Mouse (Mus musculus): ENCODE measurements around the gene Ric1. TPM values are rescaled to one million over a fixed set of nuclear protein-coding genes. Genes with fewer than 3 reads are reported as not detected.

Gene Ric1
- polyA plus RNA-seq, 1 experiment from 2014 or later: 13.5 TPM

- H3K9ac ChIP-seq (ENCODE audit: low read depth, low read length): no peak overlapping the region
- 30% methylated on average over 4 of the region's 4 CpGs for WGBS
- H3K4me2 ChIP-seq (ENCODE audit: low read length): peak overlapping the region; percentile 71; the same call in 1 of the 2 replicates
- H3K9me3 ChIP-seq (replicated peaks; ENCODE audit: low read length): no peaks in the 10 kb centered on the region
- H3K4me1 ChIP-seq (replicated peaks; ENCODE audit: insufficient read depth, low read length): no peaks in the 10 kb centered on the region
- no peaks in the 10 kb centered on the region for H3K27me3 ChIP-seq (ENCODE audit: insufficient read depth, low read length)
- DNase-seq (ENCODE audit: low spot score): no peak
- H3K36me3 ChIP-seq (ENCODE audit: insufficient read depth, low read length): no peaks in the 10 kb centered on the region; the same call in 1 of the 2 replicates
- H3K27ac ChIP-seq: peak overlapping the region; percentile 88; the same call in 1 of the 2 replicates
- no peak for ATAC-seq (replicated peaks; ENCODE audit: low FRiP score, low read depth)
- TF ChIP-seq CTCF (IDR thresholded peaks at IDR 0.05; ENCODE audit: low read depth): no peak
- peak overlapping the region; percentile 72; the same call in 1 of the 2 replicates for H3K4me3 ChIP-seq (replicated peaks; ENCODE audit: low read depth, low read length)
These were observed 126.5 kb downstream of the Ric1 start for GRCm38 (mm10) chr19:29648550-29648914.

- Histone ChIP-seq H3K9me3 (replicated peaks; ENCODE audit: low read length) (no peaks in the 10 kb centered on the region), H3K4me3 (replicated peaks; ENCODE audit: low read depth, low read length) (no peak overlapping the region), H3K36me3 (ENCODE audit: insufficient read depth, low read length) (no peaks in the 10 kb centered on the region; the same call in 1 of the 2 replicates), H3K27ac (no peak overlapping the region), H3K4me1 (replicated peaks; ENCODE audit: insufficient read depth, low read length) (no peaks in the 10 kb centered on the region), H3K27me3 (ENCODE audit: insufficient read depth, low read length) (no peaks in the 10 kb centered on the region), H3K4me2 (ENCODE audit: low read length) (no peak overlapping the region), H3K9ac (ENCODE audit: low read depth, low read length) (no peak overlapping the region)
- DNase-seq (ENCODE audit: low spot score) (no peak), ATAC-seq (replicated peaks; ENCODE audit: low FRiP score, low read depth) (no peak)
- no peak for TF ChIP-seq CTCF (IDR thresholded peaks at IDR 0.05; ENCODE audit: low read depth)
- WGBS: 89% methylated on average over 1 of the region's 1 CpGs
These were observed 127.6 kb downstream of the Ric1 start for GRCm38 (mm10) chr19:29649683-29650082.

GRCm38 (mm10) chr19:29653768-29654265 lies 131.7 kb downstream of the Ric1 start:
- no peak overlapping the region for H3K4me3 ChIP-seq (replicated peaks; ENCODE audit: low read depth, low read length)
- ATAC-seq (replicated peaks; ENCODE audit: low FRiP score, low read depth) (no peak), DNase-seq (ENCODE audit: low spot score) (no peak)
- no peak overlapping the region for H3K27ac ChIP-seq
- no peaks in the 10 kb centered on the region for H3K36me3 ChIP-seq (ENCODE audit: insufficient read depth, low read length)
- H3K9me3 ChIP-seq (replicated peaks; ENCODE audit: low read length): no peaks in the 10 kb centered on the region
- no peaks in the 10 kb centered on the region for H3K4me1 ChIP-seq (replicated peaks; ENCODE audit: insufficient read depth, low read length)
- 90% methylated on average over 9 of the region's 9 CpGs for WGBS
- no peak overlapping the region for H3K9ac ChIP-seq (ENCODE audit: low read depth, low read length)
- TF ChIP-seq CTCF (IDR thresholded peaks at IDR 0.05; ENCODE audit: low read depth): no peak
- no peak overlapping the region for H3K4me2 ChIP-seq (ENCODE audit: low read length)
- H3K27me3 ChIP-seq (ENCODE audit: insufficient read depth, low read length): no peaks in the 10 kb centered on the region

GRCm38 (mm10) chr19:29655148-29655547 lies 133.1 kb downstream of the Ric1 start:
- no peak for DNase-seq (ENCODE audit: low spot score)

GRCm38 (mm10) chr19:29656029-29656428 lies 133.9 kb downstream of the Ric1 start:
- no peak overlapping the region for H3K4me2 ChIP-seq (ENCODE audit: low read length)
- H3K9me3 ChIP-seq (replicated peaks; ENCODE audit: low read length): no peaks in the 10 kb centered on the region
- no peak for TF ChIP-seq CTCF (IDR thresholded peaks at IDR 0.05; ENCODE audit: low read depth)
- ATAC-seq (replicated peaks; ENCODE audit: low FRiP score, low read depth) (no peak), DNase-seq (ENCODE audit: low spot score) (no peak)
- 74% methylated on average over 4 of the region's 4 CpGs for WGBS
- H3K27ac ChIP-seq: no peak overlapping the region
- no peak overlapping the region for H3K4me3 ChIP-seq (replicated peaks; ENCODE audit: low read depth, low read length)
- no peaks in the 10 kb centered on the region for H3K27me3 ChIP-seq (ENCODE audit: insufficient read depth, low read length)
- H3K36me3 ChIP-seq (ENCODE audit: insufficient read depth, low read length): no peaks in the 10 kb centered on the region
- no peak overlapping the region for H3K9ac ChIP-seq (ENCODE audit: low read depth, low read length)
- H3K4me1 ChIP-seq (replicated peaks; ENCODE audit: insufficient read depth, low read length): no peaks in the 10 kb centered on the region

More at GRCm38 (mm10) chr19:29655148-29655547, 133.1 kb downstream of the Ric1 start:
- no peaks in the 10 kb centered on the region for H3K36me3 ChIP-seq (ENCODE audit: insufficient read depth, low read length)
- 42% methylated on average over 6 of the region's 6 CpGs for WGBS
- no peaks in the 10 kb centered on the region for H3K9me3 ChIP-seq (replicated peaks; ENCODE audit: low read length)
- H3K9ac ChIP-seq (ENCODE audit: low read depth, low read length): no peak overlapping the region
- no peaks in the 10 kb centered on the region for H3K4me1 ChIP-seq (replicated peaks; ENCODE audit: insufficient read depth, low read length)
- no peak for TF ChIP-seq CTCF (IDR thresholded peaks at IDR 0.05; ENCODE audit: low read depth)
- no peak for ATAC-seq (replicated peaks; ENCODE audit: low FRiP score, low read depth)
- H3K27me3 ChIP-seq (ENCODE audit: insufficient read depth, low read length): no peaks in the 10 kb centered on the region
- no peak overlapping the region for H3K27ac ChIP-seq
- H3K4me2 ChIP-seq (ENCODE audit: low read length): no peak overlapping the region
- no peak overlapping the region for H3K4me3 ChIP-seq (replicated peaks; ENCODE audit: low read depth, low read length)

Other genes with a start within 250 kb of the Ric1 start
- gene Insl6, start 196.9 kb upstream of the Ric1 start, polyA plus RNA-seq (2015; fragmentation: Nextera tagmentation; extraction: Ambion mirVana): 8.9 and 11.2 TPM in 2 replicates
- 0.33 TPM in 2 replicates for gene Rln1, start 187.6 kb upstream of the Ric1 start, polyA plus RNA-seq (2015; fragmentation: Nextera tagmentation; extraction: Ambion mirVana)
- gene Plgrkt, start 154.9 kb upstream of the Ric1 start, polyA plus RNA-seq (2015; fragmentation: Nextera tagmentation; extraction: Ambion mirVana): 76.3 and 84.4 TPM in 2 replicates
- 0.18 and 0.33 TPM in 2 replicates for gene Cd274, start 154.8 kb upstream of the Ric1 start, polyA plus RNA-seq (2015; fragmentation: Nextera tagmentation; extraction: Ambion mirVana)
- gene Pdcd1lg2, start 111.4 kb upstream of the Ric1 start, polyA plus RNA-seq (2015; fragmentation: Nextera tagmentation; extraction: Ambion mirVana): not detected in 2 replicates
- 22.9 and 25.6 TPM in 2 replicates for gene Ermp1, start 126.1 kb downstream of the Ric1 start, polyA plus RNA-seq (2015; fragmentation: Nextera tagmentation; extraction: Ambion mirVana)
- gene Mlana, start 175.5 kb downstream of the Ric1 start, polyA plus RNA-seq (2015; fragmentation: Nextera tagmentation; extraction: Ambion mirVana): not detected in 2 replicates

Data from kidney, postnatal 0 days (tissue).